Mouse (Mus musculus) G1E (cell line): ENCODE results near the gene Plxnc1.

Experiments used
- CTCF ChIP-seq: IDR thresholded peaks from 2 replicates; pipeline ENCODE4 v1.5.1; 2012; ENCODE audit warnings: low read depth, low read length, inconsistent platforms, mixed read lengths
- GATA1 ChIP-seq: IDR thresholded peaks from 2 replicates; pipeline ENCODE4 v1.6.1; 2012; ENCODE audit warnings: borderline replicate concordance, low read length, inconsistent platforms, mixed read lengths
- GATA2 ChIP-seq: IDR thresholded peaks from 2 replicates; pipeline ENCODE4 v1.6.1; 2012; ENCODE audit warnings: low read depth, low read length, inconsistent platforms, borderline replicate concordance
- TAL1 ChIP-seq: conservative IDR thresholded peaks from 2 replicates; pipeline ENCODE4 v1.6.1; 2012; ENCODE audit warnings: low read depth, low read length, inconsistent platforms, mixed read lengths

GRCm38 (mm10) chr10:94779319-94779718 is 165.3 kb downstream of the Plxnc1 start:
- TF ChIP-seq CTCF (no peak), GATA2 (no peak), GATA1 (no peak), TAL1 (no peak)
